Comparison of ENCODE assay signal across 8 mouse cellular contexts in genomic region chr10:42327576-42327975, GRCm38 (mm10). TPM values are rescaled to one million over a fixed set of nuclear protein-coding genes. Genes with fewer than 3 reads are reported as not detected.
DNase-seq lines count a peak whose midpoint lies in the region; ATAC-seq and TF ChIP-seq lines count a peak whose summit lies in the region.

No protein-coding gene starts in this region.

- no peak overlapping the region for H3K4me2 ChIP-seq in liver, postnatal 0 days (ENCODE audit: low read depth, low read length)
- H3K4me2 ChIP-seq in liver, embryonic 12.5 days: no peak overlapping the region

- intact Hi-C loops in heart, postnatal 25 days (cut with DNase I): no loop called here

- no peak for TF ChIP-seq EP300 in liver, postnatal 0 days (IDR thresholded peaks at IDR 0.05; ENCODE audit: low read depth)

- whole genome bisulfite sequencing in liver, postnatal 0 days (ENCODE audit: insufficient replicate concordance): 71% methylated on average over 8 of the region's 8 CpGs
- WGBS in liver, embryonic 12.5 days (ENCODE audit: insufficient replicate concordance): 64% methylated on average over 8 of the region's 8 CpGs

- H3K9ac ChIP-seq in liver, postnatal 0 days (replicated peaks): no peak overlapping the region
- no peak overlapping the region for H3K9ac ChIP-seq in liver, embryonic 12.5 days

- ATAC-seq in frontal cortex, adult (ENCODE audit: low TSS enrichment): peak; percentile 59; the same call in 1 of the 2 replicates
- ATAC-seq in liver, postnatal 0 days: no peak
- no peak for ATAC-seq in liver, embryonic 12.5 days
- no peak for ATAC-seq in monocyte, adult 5-6 weeks (replicated peaks; ENCODE audit: insufficient number of reproducible peaks, low FRiP score, low TSS enrichment, poor library complexity, severe bottlenecking)

- no peaks in the 10 kb centered on the region for H3K4me1 ChIP-seq in liver, postnatal 0 days (ENCODE audit: insufficient read depth)
- no peaks in the 10 kb centered on the region for H3K4me1 ChIP-seq in liver, embryonic 12.5 days

- H3K36me3 ChIP-seq in liver, postnatal 0 days (replicated peaks; ENCODE audit: insufficient read depth, low read length): no peaks in the 10 kb centered on the region
- H3K36me3 ChIP-seq in liver, embryonic 12.5 days: 0 out of 2 replicates have a peak, but pooled peaks cover 3% of the 10 kb centered on the region

- H3K27ac ChIP-seq in liver, postnatal 0 days (ENCODE audit: low read depth): no peak overlapping the region
- no peak overlapping the region for H3K27ac ChIP-seq in liver, embryonic 12.5 days

- TF ChIP-seq CTCF in liver, postnatal 0 days (IDR thresholded peaks at IDR 0.05; ENCODE audit: low read depth): peak; percentile 56

- no peaks in the 10 kb centered on the region for H3K9me3 ChIP-seq in liver, postnatal 0 days (ENCODE audit: low read length)
- H3K9me3 ChIP-seq in liver, embryonic 12.5 days (replicated peaks): no peaks in the 10 kb centered on the region

- DNase-seq in frontal cortex, postnatal 25 days (ENCODE audit: low spot score in 2 of 2): no peak
- peak; percentile 21 for DNase-seq in liver, postnatal 0 days
- peak; percentile 54 for DNase-seq in adrenal gland, postnatal 14 days
- DNase-seq in kidney, postnatal 36 days: peak; percentile 13 to 53
- no peak for DNase-seq in heart, postnatal 25 days (ENCODE audit: low spot score)

- H3K27me3 ChIP-seq in liver, postnatal 0 days (ENCODE audit: insufficient read depth, low read length): no peaks in the 10 kb centered on the region
- no peaks in the 10 kb centered on the region for H3K27me3 ChIP-seq in liver, embryonic 12.5 days (replicated peaks)

- H3K4me3 ChIP-seq in liver, postnatal 0 days (ENCODE audit: low read depth, low read length): no peak overlapping the region
- no peak overlapping the region for H3K4me3 ChIP-seq in liver, embryonic 12.5 days

RNA-seq across cellular contexts. Expression of gene Foxo3, which starts 51.0 kb away (rescaled TPM):
- polyA plus RNA-seq in liver, postnatal 0 days (2015; fragmentation: Nextera tagmentation; extraction: Ambion mirVana): 8.4 and 9.4 TPM in 2 replicates
- polyA plus RNA-seq in liver, embryonic 12.5 days (2016; fragmentation: Nextera tagmentation; extraction: Ambion mirVana): 16.9 and 17.9 TPM in 2 replicates
- total RNA-seq in adrenal gland, postnatal 14 days (2021): 49.0 and 55.7 TPM in 2 replicates
- 39.6 to 56.4 TPM (median 43.8 TPM) in 3 replicates for total RNA-seq in monocyte, adult 5-6 weeks (2017)
- 10 to 100 TPM; 69.7 to 90.2 TPM for total RNA-seq in heart, postnatal 25 days (2021)

Comparison
In these comparisons a context has a peak if more than half of its experiments do, and no peak if none do; other contexts are left out.
1. DNase-seq: peak in liver, postnatal 0 days (single experiment), adrenal gland, postnatal 14 days (single experiment) and kidney, postnatal 36 days (2 of 2); none in frontal cortex, postnatal 25 days (0 of 2) and heart, postnatal 25 days (single experiment).